Mouse (Mus musculus) granulocyte monocyte progenitor cell, adult 5-6 weeks (primary cell): ENCODE results near the gene Emid1. TPM values are rescaled to one million over a fixed set of nuclear protein-coding genes. Genes with fewer than 3 reads are reported as not detected.

Experiments
- ATAC-seq: replicated peaks from 2 replicates; pipeline ENCODE4 v1.8.0; 2016; ENCODE audit warnings: mild to moderate bottlenecking, moderate TSS enrichment, inconsistent platforms; ENCODE audit not compliant: poor library complexity, severe bottlenecking
- total RNA-seq, 2 experiments: library from RNA; stranded (forward) in 1 of 2; stranded (reverse) in 1 of 2; fragments of 200-712, 200-1000 nt in 1 of 2; fragments of >200 nt in 1 of 2; fragmentation: Nextera tagmentation in 1 of 2; gene quantifications; 2 replicates each; pipeline ENCODE4 v1.2.3; 2014 to 2017

Gene Emid1
- total RNA-seq, 2 experiments from 2014 or later = 7.9 to 11.4 TPM

- no peak for ATAC-seq
Observed at GRCm38 (mm10) chr11:5067063-5067462, 85.0 kb downstream of the Emid1 start.

DNA sequence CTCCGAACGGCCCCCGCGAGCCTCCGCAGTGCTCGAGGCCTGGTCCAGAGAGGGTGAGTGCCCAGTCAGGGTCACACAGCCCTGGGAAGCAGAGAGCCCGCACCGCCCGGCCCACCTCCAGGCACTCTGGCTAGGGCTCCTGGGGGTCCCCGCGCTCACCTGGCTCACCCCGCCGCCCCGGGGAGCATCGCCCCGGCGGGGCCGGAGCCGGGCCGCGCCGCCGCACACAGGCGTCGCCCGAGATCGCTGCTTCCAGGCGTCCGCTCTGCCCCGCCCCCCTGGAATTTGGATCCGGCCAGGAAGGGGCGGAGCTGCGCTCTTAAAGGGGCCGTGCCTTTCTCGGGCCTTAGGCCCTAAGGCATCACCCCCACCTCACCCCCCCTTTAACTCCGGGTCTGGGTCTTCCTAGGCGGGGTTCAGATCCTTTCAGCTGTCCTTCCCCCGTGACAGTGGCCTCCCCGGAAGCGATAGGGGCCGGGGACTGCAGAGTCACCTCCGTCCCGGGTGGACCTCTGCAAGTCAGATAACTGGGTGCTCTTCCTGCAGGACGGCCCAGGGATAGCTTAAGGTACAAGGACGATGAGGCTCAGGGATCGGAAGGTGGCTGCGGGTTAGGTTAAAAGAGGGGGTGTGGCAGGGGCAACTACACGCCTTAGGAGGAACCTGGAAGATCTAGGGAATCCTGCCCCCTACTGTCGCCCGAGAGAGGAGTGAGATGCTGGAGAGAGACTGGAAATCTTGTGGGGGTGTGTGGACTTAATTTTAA is 86.8 kb downstream of the Emid1 start, which contains the start of gene Gas2l1:
TSS of gene Gas2l1 (minus strand) at position 272 of the 766 bp plus-strand sequence.
- ATAC-seq = peak; percentile 43

- no peak for ATAC-seq
Observed at GRCm38 (mm10) chr11:5064282-5065055, 87.6 kb downstream of the Emid1 start.

DNA sequence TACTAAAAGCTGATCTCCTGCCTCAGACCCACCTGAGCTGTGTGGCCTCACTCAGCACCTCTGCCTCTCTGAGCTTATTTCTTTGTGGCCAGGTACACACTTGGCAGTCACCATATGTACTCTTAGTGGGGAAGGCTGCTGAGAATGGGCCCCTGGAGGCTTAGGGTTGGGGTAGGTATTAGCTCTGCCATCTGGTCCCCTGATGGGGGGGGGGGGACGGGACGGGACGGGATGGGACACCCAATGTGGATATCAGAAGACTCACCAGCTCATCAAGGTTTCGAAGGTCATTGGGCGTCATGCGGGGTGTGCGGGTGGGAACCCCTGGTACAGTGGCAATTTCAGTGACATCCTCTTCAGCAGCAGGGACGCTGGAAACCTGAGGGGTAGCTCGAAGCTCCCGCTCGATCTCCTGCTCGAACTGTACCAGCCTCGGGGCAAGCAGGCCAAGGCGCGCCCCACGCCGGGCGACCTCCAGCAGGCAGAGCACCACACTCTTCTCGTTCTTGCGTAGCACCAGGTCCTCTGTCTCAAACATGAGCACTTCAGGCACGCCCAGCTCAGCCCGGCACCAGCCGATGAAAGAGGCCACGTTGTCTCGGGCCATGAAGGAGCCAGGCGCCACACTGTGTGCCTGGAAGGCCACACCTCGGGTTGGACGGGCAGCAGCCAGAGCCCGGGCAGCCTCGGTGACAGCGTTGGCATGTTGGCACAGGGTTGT is 88.3 kb downstream of the Emid1 start:
- ATAC-seq = no peak

DNA sequence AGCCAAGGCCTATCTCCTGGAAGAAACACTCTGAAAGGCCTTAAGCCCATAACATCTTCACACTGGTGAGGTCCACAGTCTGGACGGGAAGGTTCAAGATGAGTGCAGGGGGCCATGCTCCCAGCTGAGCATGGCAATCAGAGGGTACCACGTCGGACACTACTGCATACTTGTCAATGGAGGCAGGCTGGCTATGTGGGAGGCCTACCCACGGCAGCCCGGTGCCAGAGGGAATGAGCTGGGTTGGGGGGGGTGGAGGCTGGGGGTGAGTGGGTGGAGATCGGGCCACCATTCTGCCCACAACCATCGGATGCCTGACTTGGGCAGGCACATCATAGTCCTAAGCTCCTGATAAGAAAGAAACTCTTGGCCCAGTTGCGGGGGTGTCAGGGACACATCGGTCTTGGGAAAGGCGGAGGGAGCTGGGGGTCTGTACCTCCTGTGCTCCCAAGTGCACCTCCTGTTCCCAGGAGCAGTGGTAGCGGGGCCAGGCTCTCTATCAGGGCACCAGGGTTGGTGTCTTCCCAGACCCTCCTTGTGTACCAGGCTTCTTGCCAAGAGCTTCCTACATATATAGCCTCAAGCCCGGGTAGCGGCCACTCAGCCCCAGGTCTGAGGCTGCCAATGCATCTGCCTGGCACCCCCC is 89.1 kb downstream of the Emid1 start:
- ATAC-seq = no peak

DNA sequence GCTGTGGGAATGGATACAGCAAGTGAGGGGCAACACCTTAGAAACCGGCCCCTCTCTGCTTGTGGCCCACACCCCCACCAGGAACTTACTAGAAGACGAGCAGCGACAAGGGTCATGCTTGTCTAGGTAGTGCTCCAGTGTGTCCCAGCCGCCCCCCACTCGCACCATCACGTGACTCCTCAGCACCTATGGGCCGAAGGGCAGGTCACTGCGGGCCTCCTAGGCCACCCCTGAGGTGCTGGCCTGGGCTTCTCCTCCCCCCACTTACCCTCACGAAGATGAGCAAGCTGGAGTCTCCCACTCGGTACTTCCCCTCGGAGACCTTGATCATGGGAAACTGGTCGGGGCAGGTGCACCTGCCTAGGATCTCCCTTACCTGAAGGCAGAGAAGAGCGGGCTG is 89.7 kb downstream of the Emid1 start:
- no peak for ATAC-seq

GRCm38 (mm10) chr11:5061413-5062139 is 90.5 kb downstream of the Emid1 start:
- peak; percentile 40 for ATAC-seq

- no peak for ATAC-seq
Observed at GRCm38 (mm10) chr11:5060756-5061412, 91.2 kb downstream of the Emid1 start.

DNA sequence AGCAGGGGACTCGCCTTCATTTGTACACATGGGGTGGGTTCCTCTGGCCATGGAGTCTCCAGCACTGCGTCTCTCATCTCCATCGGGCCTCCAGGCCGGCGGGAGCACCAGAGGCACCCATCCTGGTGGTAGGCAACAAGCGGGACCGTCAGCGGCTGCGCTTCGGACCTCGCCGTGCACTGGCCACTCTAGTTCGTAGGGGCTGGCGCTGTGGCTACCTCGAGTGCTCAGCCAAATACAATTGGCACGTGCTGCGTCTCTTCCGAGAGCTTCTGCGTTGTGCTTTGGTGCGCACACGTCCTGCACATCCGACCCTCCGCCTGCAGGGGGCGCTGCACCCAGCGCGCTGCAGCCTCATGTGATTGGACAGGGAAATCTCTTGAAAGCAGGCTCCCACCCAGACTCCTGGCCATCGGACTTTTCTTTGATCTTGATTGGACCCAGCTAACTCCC is 92.3 kb downstream of the Emid1 start:
- peak; percentile 21 for ATAC-seq

GRCm38 (mm10) chr11:5059230-5059629 is 92.8 kb downstream of the Emid1 start:
- ATAC-seq = no peak

GRCm38 (mm10) chr11:5058783-5059182 is 93.3 kb downstream of the Emid1 start:
- no peak for ATAC-seq

- peak; percentile 17; the same call in 1 of the 2 replicates for ATAC-seq
Observed at GRCm38 (mm10) chr11:5057856-5058641, 94.0 kb downstream of the Emid1 start, which contains the start of gene Rasl10a. Gene Rasl10a, plus strand, starts transcription at chr11:5058128.

DNA sequence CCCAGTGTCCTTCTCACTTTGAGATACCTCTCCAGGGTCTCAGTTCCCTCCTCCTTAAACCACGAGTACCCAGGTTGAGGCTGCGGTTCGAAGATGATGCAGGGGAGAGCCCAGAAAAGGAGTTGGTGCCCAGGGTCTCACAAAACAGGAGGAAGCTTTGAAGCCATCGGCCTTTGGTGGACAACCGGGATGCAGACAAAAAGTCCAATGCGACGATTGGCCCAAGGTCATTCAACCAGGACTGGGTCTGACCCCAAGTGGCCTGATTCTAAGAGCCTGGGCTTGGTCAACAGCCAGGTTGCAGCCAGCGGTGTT is 94.6 kb downstream of the Emid1 start:
- no peak for ATAC-seq

DNA sequence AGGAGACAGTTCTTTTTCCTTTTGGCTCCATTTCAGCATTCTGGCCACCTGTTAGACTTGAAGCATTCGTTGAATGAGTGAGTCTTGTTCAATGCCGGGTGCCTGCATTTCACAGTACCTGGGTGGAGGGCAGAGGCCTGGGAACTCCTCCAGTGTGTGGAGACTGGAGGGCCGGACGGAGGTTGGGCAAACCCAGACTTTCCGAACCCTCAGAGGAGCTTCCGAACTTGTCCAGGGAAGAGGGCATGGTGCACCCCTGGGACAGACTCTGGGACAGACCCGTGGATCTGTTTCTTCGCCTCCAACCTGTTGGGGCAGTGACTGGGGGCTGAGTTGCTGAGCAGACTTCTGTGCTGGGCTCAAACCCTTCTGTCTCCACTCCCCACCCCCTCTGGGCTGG is 95.0 kb downstream of the Emid1 start:
- no peak for ATAC-seq
